Mouse (Mus musculus): ENCODE data around the gene Fcgr3. TPM values are rescaled to one million over a fixed set of nuclear protein-coding genes. Genes with fewer than 3 reads are reported as not detected.
A peak's percentile ranks its signal among the peaks of the same experiment; 100 is the strongest.
"Not testable (repeated sequence)": the region's sequence is repeated elsewhere in the genome, so short reads cannot be mapped to it uniquely, and the experiment has no call there.

Gene Fcgr3
- polyA plus RNA-seq, 1 experiment from 2014 or later, result 3.3 TPM

DNA sequence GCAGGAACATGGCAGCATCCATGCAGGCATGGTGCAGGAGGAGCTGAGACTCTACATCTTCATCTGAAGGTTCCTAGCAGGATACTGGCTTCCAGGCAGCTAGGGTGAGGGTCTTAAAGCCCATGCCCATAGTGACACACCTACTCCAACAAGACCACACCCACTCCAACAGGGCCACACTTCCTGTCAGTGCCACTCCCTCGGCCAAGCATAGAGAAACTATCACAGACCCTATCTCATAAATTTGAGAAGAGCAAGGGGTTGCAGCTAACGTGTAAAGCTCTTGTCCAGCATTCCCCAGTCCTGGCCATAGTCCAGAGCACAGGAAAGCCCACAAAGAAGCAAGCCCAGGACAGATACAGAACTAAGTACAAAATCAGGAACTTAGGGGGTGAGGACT lies 36.3 kb upstream of the Fcgr3 start:
- WGBS, result 65% methylated on average over 2 of the region's 2 CpGs
- Histone ChIP-seq H3K27me3 (ENCODE audit: low read depth, poor library complexity, severe bottlenecking) (no peaks in the 10 kb centered on the region), H3K4me1 (peaks cover 21% of the 10 kb centered on the region), H3K9me3 (replicated peaks) (no peaks in the 10 kb centered on the region), H3K4me3 (peak overlapping the region; percentile 69; the same call in 1 of the 2 replicates), H3K36me3 (no peaks in the 10 kb centered on the region), H3K27ac (no peak overlapping the region)
- DNase-seq (ENCODE audit: low spot score), result no peak

DNA sequence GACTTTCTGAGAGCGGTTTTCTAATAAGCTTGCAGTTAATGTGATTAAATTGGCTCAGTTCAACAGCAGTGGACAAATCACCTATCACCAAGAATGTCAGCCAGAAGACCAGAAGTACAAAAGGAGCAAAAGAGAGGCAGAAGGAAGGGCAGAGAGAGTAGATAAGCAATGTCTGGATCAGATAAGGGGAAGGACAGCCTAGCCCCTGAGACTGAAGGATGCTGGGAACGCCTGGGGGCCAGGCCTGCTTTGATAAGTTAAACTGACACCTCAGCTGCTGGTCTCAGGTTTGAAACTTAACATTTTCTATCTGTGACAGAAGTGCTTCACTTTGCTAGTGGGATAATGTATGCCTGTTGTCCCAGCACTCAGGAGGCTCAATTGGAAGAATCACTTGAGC lies 32.9 kb upstream of the Fcgr3 start:
- H3K4me3 ChIP-seq, result no peak overlapping the region
- 63% methylated on average over 2 of the region's 2 CpGs for WGBS
- H3K4me1 ChIP-seq, result peaks cover 16% of the 10 kb centered on the region
- no peaks in the 10 kb centered on the region for H3K9me3 ChIP-seq (replicated peaks)
- H3K27me3 ChIP-seq (ENCODE audit: low read depth, poor library complexity, severe bottlenecking), result no peaks in the 10 kb centered on the region
- H3K36me3 ChIP-seq, result no peaks in the 10 kb centered on the region
- no peak overlapping the region for H3K27ac ChIP-seq
- DNase-seq (ENCODE audit: low spot score), result no peak

DNA sequence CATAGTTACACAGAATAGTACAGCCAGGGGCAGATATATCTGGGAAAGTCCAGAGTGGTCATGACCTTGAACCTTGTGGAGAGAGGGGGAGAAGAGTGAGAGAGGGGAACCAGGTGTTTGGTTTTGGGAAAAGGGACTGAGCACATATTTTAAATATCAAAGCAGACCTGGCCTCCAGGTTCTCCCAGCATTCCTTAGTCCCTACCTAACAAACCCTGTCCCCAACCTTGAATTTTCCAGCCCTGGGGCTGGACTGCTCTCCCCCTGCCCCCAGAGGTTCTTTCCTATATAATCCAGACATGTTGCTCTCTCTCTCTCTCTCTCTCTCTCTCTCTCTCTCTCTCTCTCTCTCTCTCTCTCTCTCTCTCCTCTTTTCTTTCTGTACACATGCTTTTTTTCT lies 32.4 kb upstream of the Fcgr3 start:
- Histone ChIP-seq H3K27me3 (ENCODE audit: low read depth, poor library complexity, severe bottlenecking) (no peaks in the 10 kb centered on the region), H3K4me1 (peaks cover 16% of the 10 kb centered on the region), H3K4me3 (no peak overlapping the region), H3K9me3 (replicated peaks) (no peaks in the 10 kb centered on the region), H3K27ac (no peak overlapping the region), H3K36me3 (no peaks in the 10 kb centered on the region)
- DNase-seq (ENCODE audit: low spot score), result no peak

DNA sequence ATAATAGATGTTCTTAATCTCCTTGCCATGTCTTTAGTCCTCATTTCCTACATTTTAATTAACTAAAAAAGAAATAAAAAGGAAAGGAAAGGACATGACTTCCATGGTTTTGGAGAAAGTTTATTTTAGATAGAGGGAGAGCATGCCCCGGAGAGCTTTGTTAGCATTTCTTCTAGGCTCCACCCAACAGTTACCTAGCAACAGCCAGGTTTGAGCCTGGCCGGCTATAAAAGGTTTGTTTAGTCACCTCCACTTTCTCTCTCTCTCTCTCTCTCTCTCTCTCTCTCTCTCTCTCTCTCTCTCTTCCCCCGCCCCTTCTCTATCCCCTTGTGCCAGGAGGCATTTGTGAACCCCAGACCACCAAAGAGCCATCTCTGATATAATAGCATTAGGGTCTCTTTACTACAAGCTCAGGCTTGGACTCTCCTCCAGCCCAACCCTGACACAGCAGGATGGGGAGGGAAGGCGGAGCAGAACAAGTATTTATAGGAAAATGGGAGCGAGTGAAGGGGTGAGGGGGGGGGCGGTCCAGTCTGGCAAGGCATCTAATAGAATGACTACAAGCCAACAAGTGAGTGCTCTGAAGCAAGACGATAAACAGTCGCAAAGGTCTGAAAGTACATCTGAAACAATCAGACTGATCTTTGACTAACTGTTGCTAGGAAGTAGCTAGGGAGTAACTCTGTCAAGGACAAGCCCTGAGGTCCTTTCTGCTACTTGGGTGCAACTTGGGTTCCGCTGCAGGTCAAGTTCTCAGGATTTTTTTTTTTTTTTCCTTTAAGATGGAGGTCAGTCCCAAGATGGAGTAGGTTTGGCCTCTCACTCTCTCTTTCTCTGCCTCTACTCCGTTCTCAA lies 31.6 kb upstream of the Fcgr3 start:
- H3K27me3 ChIP-seq (ENCODE audit: low read depth, poor library complexity, severe bottlenecking), result no peaks in the 10 kb centered on the region
- peaks cover 16% of the 10 kb centered on the region for H3K4me1 ChIP-seq
- peak overlapping the region; percentile 32 for H3K4me3 ChIP-seq
- H3K9me3 ChIP-seq (replicated peaks), result no peaks in the 10 kb centered on the region
- no peaks in the 10 kb centered on the region for H3K36me3 ChIP-seq
- peak overlapping the region; percentile 4; the same call in 1 of the 2 replicates for H3K27ac ChIP-seq
- DNase-seq (ENCODE audit: low spot score), result peak; percentile 32
- 21% methylated on average over 10 of the region's 10 CpGs for whole genome bisulfite sequencing

DNA sequence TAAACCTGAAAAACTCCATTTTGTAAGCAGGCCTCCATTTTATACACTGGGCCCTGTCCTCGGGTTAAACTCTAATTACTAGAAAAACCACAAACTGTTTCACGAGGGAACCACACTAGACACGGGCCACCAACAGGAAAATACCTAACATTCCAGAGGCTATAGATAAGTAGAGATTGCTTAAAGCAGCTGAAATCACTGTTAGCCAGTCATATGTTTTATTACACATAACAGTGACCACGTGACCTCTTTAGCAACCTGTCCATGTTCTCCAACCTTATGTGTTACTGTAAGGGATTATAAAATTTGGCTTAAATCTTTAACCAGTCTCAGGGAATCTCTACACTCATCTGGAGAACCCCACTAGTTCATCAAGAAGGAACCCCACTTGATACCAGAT lies 29.7 kb upstream of the Fcgr3 start:
- 83% methylated on average over 4 of the region's 4 CpGs for WGBS
- DNase-seq (ENCODE audit: low spot score), result no peak
- H3K27me3 ChIP-seq (ENCODE audit: low read depth, poor library complexity, severe bottlenecking), result no peaks in the 10 kb centered on the region
- H3K36me3 ChIP-seq, result no peaks in the 10 kb centered on the region
- no peak overlapping the region for H3K4me3 ChIP-seq
- no peak overlapping the region for H3K27ac ChIP-seq
- H3K4me1 ChIP-seq, result peaks cover 16% of the 10 kb centered on the region
- no peaks in the 10 kb centered on the region for H3K9me3 ChIP-seq (replicated peaks)

DNA sequence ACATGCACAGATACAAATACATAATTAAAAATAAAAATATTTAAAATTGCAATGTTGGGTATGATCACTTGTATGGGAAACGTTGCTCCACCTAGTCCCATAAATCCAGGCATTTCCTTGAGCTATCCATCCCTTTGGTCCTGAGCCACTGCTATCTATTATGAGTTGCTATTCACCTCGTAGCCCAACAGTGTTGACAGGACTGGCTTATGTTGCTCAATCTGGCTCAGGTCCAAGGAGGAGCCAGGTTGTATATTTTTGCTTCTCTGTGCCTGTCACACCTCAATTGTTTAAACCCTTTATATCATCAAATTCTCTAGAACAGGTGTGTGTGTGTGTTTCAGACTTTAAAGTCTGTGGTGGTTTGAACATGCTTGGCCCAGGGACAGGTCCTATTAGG lies 26.0 kb upstream of the Fcgr3 start:
- H3K9me3 ChIP-seq (replicated peaks), result no peaks in the 10 kb centered on the region
- H3K27me3 ChIP-seq (ENCODE audit: low read depth, poor library complexity, severe bottlenecking), result peaks cover 21% of the 10 kb centered on the region
- 84% methylated on average over 2 of the region's 2 CpGs for WGBS

DNA sequence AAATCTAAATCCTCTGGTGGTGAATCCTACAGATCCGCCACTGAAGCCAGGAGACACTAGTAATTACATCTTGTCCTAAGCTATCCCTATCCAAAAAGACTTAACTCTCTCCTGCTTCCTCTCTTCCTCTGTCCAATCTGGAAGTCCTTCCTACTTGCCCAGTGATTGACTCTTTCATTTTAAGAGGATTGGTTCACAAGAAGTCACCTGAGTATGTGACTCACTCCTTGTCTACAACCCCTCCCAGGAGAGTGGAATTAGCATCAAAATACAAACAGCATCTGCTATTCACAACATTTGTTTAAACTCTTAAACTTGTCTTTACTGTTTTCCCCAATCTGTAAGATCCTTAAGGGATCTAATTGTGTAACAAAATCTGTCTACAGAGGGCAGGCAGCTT lies 25.2 kb upstream of the Fcgr3 start:
- no peak overlapping the region for H3K4me3 ChIP-seq
- peaks cover 17% of the 10 kb centered on the region for H3K4me1 ChIP-seq
- H3K36me3 ChIP-seq, result no peaks in the 10 kb centered on the region
- H3K27ac ChIP-seq, result no peak overlapping the region
- no peaks in the 10 kb centered on the region for H3K9me3 ChIP-seq (replicated peaks)
- peaks cover 28% of the 10 kb centered on the region for H3K27me3 ChIP-seq (ENCODE audit: low read depth, poor library complexity, severe bottlenecking)
- WGBS, result 89% methylated on average over 1 of the region's 1 CpGs
- DNase-seq (ENCODE audit: low spot score), result no peak

More for the DNA sequence above, 26.0 kb upstream of the Fcgr3 start:
- Histone ChIP-seq H3K4me1 (peaks cover 14% of the 10 kb centered on the region), H3K36me3 (no peaks in the 10 kb centered on the region), H3K27ac (no peak overlapping the region), H3K4me3 (no peak overlapping the region)
- no peak for DNase-seq (ENCODE audit: low spot score)

DNA sequence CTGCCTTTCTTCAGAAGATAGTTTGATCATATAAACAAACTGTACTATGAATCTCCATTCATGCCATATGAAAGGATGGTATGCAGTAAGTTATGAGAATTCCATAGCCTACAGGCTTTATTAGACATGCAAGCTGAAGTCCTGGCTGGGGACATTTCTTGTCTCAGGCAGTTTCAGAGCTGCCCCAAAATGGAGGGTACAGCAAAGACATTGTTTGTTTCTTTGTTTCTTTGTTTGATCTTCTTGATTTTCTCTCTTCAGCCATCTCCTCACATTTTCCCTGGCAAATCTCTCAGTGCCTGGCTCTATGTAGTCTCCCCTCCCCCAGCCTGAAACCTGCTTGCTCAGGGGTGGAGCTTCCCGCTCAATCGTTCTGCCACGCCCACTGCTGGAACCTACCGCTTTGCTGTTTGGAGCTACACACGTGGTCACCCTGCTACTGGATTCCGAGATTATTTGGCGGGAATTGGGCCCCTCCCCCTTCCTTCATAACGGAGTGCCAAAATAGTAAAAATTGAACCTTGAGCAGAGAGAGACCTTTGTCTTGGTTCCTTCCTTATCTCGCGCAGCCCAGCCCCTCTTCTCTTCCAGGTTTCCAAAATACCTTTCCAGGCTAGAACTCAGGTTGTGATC lies 23.6 kb upstream of the Fcgr3 start:
- DNase-seq (ENCODE audit: low spot score), result peak; percentile 42
- not testable (repeated sequence) for H3K36me3 ChIP-seq; H3K9me3 ChIP-seq (replicated peaks); H3K27ac ChIP-seq
- Histone ChIP-seq H3K27me3 (ENCODE audit: low read depth, poor library complexity, severe bottlenecking) (peaks cover 32% of the 10 kb centered on the region), H3K4me3 (peak overlapping the region; percentile 31), H3K4me1 (peaks cover 17% of the 10 kb centered on the region)
- 2% methylated on average over 10 of the region's 10 CpGs for WGBS

DNA sequence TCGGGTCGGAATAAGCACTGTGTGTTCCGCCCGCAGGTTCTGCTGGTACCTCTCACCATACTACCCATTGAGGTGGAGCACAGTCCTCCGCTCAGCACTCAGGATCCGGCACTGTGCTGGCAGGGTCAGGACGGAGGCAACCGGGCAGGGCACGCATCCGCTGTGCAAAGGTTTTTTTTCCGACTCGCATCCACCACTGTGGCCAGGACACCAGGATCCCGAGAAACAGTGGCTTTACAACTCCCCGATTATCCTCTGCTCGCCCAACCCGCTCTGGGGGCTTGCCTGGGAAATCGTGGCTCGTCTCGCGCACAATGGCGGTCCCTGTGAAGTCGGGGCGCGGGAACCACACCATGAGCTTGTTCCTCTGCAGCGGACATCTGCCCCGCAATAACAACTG lies 21.0 kb upstream of the Fcgr3 start:
- Histone ChIP-seq H3K4me3 (peak overlapping the region; percentile 57), H3K27ac (no peak overlapping the region; the same call in 1 of the 2 replicates), H3K36me3 (no peaks in the 10 kb centered on the region), H3K27me3 (ENCODE audit: low read depth, poor library complexity, severe bottlenecking) (peaks cover 44% of the 10 kb centered on the region), H3K9me3 (replicated peaks) (no peaks in the 10 kb centered on the region), H3K4me1 (peaks cover 17% of the 10 kb centered on the region)
- 1% methylated on average over 26 of the region's 26 CpGs for WGBS
- DNase-seq (ENCODE audit: low spot score), result peak; percentile 66

DNA sequence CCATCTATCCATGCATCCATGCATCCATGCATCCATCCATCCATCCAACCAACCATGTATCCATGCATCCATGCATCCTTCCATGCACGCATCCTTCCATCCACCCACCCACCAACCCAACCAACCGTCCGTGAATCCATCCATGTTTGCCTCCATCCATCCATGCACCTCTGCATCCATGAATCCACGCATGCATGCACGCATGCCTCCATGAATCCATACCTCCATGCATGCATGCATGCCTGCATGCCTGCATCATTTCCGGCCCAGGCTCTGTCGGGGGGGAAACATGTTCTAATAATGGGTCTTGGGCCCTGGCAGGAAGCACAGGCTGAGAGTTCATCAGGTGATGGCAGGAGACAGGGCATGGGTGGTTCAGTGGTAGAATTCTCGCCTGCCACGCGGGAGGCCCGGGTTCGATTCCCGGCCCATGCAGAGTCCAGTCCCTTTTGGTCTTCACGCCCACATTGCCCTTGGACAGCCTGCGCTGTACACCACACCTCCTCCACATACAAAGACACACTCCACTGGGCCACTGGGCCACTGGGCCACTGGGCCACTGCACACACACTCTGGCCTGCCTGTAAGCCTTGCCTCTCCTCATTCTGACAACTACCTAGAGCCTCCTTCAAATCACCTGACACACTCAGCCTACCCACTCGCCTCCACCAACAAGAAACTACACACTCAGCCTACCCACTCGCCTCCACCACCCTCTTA lies 16.9 kb upstream of the Fcgr3 start:
- H3K4me3 ChIP-seq, result not testable (repeated sequence)
- peaks cover 53% of the 10 kb centered on the region for H3K27me3 ChIP-seq (ENCODE audit: low read depth, poor library complexity, severe bottlenecking)
- WGBS, result 33% methylated on average over 12 of the region's 17 CpGs

DNA sequence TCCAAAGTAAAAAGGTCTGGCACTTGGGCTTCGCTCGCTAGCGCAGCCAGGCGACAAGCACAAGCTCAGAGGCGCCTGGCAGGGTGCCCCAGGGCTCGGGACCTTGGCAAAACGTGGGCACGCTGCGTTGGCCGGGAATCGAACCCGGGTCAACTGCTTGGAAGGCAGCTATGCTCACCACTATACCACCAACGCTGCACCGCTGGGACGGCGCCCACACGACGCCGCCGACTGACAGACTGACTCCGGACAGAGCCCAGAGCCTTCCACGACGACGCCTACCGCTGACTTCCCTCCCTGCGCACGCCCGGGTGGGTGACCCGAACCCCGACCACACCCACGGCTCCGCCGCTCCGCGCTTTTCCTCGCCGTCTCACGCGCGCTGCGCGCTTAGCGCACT lies 15.1 kb upstream of the Fcgr3 start:
- not testable (repeated sequence) for H3K9me3 ChIP-seq (replicated peaks); H3K4me1 ChIP-seq; H3K27ac ChIP-seq; H3K36me3 ChIP-seq; H3K4me3 ChIP-seq; DNase-seq (ENCODE audit: low spot score)
- no CpG with 5 or more reads among the region's 43 CpGs for WGBS
- H3K27me3 ChIP-seq (ENCODE audit: low read depth, poor library complexity, severe bottlenecking), result peaks cover 43% of the 10 kb centered on the region

More for the DNA sequence above, 16.9 kb upstream of the Fcgr3 start:
- H3K27ac ChIP-seq; DNase-seq (ENCODE audit: low spot score); H3K9me3 ChIP-seq (replicated peaks); H3K36me3 ChIP-seq: not testable (repeated sequence)
- peaks cover 11% of the 10 kb centered on the region; the same call in 1 of the 2 replicates for H3K4me1 ChIP-seq

DNA sequence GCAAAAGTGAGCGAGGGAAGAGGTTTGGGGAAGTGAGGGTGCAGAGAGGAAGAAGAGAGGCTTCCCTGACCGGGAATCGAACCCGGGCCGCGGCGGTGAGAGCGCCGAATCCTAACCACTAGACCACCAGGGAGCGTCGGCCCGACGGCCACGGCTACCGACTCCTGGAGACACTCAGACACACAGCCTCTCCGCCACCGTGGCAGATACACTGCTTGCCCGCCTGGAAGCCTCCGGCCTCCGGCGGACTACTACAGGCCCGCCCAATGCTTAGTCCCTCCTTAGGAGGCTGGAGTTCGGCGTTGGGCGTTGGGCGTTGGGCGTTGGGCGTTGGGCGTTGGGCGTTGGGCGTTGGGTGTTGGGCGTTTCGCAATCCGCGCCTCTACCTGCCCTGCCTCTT lies 14.6 kb upstream of the Fcgr3 start:
- not testable (repeated sequence) for H3K27ac ChIP-seq; DNase-seq (ENCODE audit: low spot score); H3K9me3 ChIP-seq (replicated peaks); H3K36me3 ChIP-seq; H3K4me3 ChIP-seq; H3K4me1 ChIP-seq
- H3K27me3 ChIP-seq (ENCODE audit: low read depth, poor library complexity, severe bottlenecking), result peaks cover 41% of the 10 kb centered on the region
- WGBS, result 0% methylated on average over 1 of the region's 35 CpGs

DNA sequence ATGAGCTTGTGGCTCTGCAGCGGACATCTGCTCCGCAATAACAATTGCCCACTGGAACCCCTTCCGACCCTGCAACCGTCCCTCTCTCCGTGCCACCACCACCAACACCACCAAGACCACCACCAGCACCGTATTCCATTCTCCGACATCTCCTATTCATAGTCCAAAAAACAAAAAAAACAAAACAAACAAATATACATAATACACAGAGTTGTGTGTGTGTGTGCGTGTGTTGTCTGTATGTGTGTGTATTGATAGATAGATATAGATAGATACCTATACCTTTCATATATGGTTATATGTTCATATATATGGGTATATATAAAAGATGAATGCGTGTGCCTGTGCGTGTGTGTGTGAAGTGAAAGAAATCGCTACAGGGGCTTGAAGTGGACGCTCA lies 13.7 kb upstream of the Fcgr3 start:
- not testable (repeated sequence) for H3K36me3 ChIP-seq; H3K4me1 ChIP-seq; DNase-seq (ENCODE audit: low spot score); H3K4me3 ChIP-seq; H3K9me3 ChIP-seq (replicated peaks); H3K27ac ChIP-seq
- 28% methylated on average over 12 of the region's 12 CpGs for WGBS
- peaks cover 49% of the 10 kb centered on the region for H3K27me3 ChIP-seq (ENCODE audit: low read depth, poor library complexity, severe bottlenecking)

All from limb, embryonic 10.5 days (tissue).